Comparison of ENCODE assay signal across 8 mouse cellular contexts in genomic region chr17:27761639-27762336, GRCm38 (mm10). TPM values are rescaled to one million over a fixed set of nuclear protein-coding genes. Genes with fewer than 3 reads are reported as not detected.
DNase-seq lines count a peak whose midpoint lies in the region; ATAC-seq lines count a peak whose summit lies in the region.

No protein-coding gene starts in this region.

- peaks cover 23% of the 10 kb centered on the region for H3K36me3 ChIP-seq in hindbrain, embryonic 14.5 days (replicated peaks; ENCODE audit: control insufficient read depth, insufficient read depth)

- WGBS in hindbrain, embryonic 14.5 days, result 30% methylated on average over 9 of the region's 9 CpGs

- peaks cover 7% of the 10 kb centered on the region; the same call in 1 of the 2 replicates for H3K4me1 ChIP-seq in hindbrain, embryonic 14.5 days (replicated peaks; ENCODE audit: control insufficient read depth, insufficient read depth, low read length)

- no peak overlapping the region for H3K27ac ChIP-seq in hindbrain, embryonic 14.5 days

- DNase-seq in MN1 (ENCODE audit: low spot score), result peak; percentile 88
- peak; percentile 92 for DNase-seq in cerebellum, adult 9-11 months
- peak; percentile 78 to 79 for DNase-seq in frontal cortex, postnatal 14 days (ENCODE audit: low spot score in 2 of 2)
- DNase-seq in hindbrain, embryonic 14.5 days (ENCODE audit: low spot score), result peak; percentile 81
- DNase-seq in layer of hippocampus, postnatal 25 days (ENCODE audit: extremely low spot score in 1 of 2, low spot score in 1 of 2), result peak; percentile 55 to 76
- DNase-seq in lung, postnatal 25 days (ENCODE audit: low spot score), result peak; percentile 66
- DNase-seq in retina, postnatal 1 day, result peak; percentile 92
- peak; percentile 81 for DNase-seq in thymus, postnatal 4 days

- no peak overlapping the region for H3K4me2 ChIP-seq in hindbrain, embryonic 14.5 days (replicated peaks)

- H3K9ac ChIP-seq in hindbrain, embryonic 14.5 days, result no peak overlapping the region

- H3K4me3 ChIP-seq in hindbrain, embryonic 14.5 days (replicated peaks; ENCODE audit: low read length), result no peak overlapping the region

- no peaks in the 10 kb centered on the region for H3K9me3 ChIP-seq in hindbrain, embryonic 14.5 days (ENCODE audit: control insufficient read depth, low read length)

- H3K27me3 ChIP-seq in hindbrain, embryonic 14.5 days (ENCODE audit: control insufficient read depth, insufficient read depth, low read length), result no peaks in the 10 kb centered on the region

- ATAC-seq in hindbrain, embryonic 14.5 days (ENCODE audit: low FRiP score), result peak; percentile 81

RNA-seq across cellular contexts. Expression of gene Spdef, which starts 33.0 kb away (rescaled TPM):
- 0.26 and 0.94 TPM in 2 replicates for polyA plus RNA-seq in hindbrain, embryonic 14.5 days (2014; fragmentation: Nextera tagmentation; extraction: Ambion mirVana)
- not detected for total RNA-seq in layer of hippocampus, postnatal 25 days (2021)

RNA-seq across cellular contexts. Expression of gene D17Wsu92e, which starts 58.7 kb away (rescaled TPM):
- polyA plus RNA-seq in hindbrain, embryonic 14.5 days (2014; fragmentation: Nextera tagmentation; extraction: Ambion mirVana), result 11.1 and 12.2 TPM in 2 replicates
- total RNA-seq in layer of hippocampus, postnatal 25 days (2021), result 100 to 1,000 TPM; 173 to 183 TPM
